Mouse (Mus musculus): ENCODE results near the gene Casr. TPM values are rescaled to one million over a fixed set of nuclear protein-coding genes. Genes with fewer than 3 reads are reported as not detected.

The Casr gene
- total RNA-seq (2021): 1 to 10 TPM; 2.5 to 2.8 TPM

- DNase-seq (ENCODE audit: low spot score in 2 of 2): no peak
- intact Hi-C loops (cut with DNase I): no loop called here
Observed at GRCm38 (mm10) chr16:36561386-36562338, at the start of gene Casr. TSS of gene Casr (minus strand) at chr16:36562141.

GRCm38 (mm10) chr16:36602632-36603031 lies 40.7 kb upstream of the Casr start:
- intact Hi-C loops (cut with DNase I): no loop called here
- no peak for DNase-seq (ENCODE audit: low spot score in 2 of 2)

GRCm38 (mm10) chr16:36598265-36598664 lies 36.3 kb upstream of the Casr start:
- no peak for DNase-seq (ENCODE audit: low spot score in 2 of 2)
- intact Hi-C loops (cut with DNase I): no loop called here

GRCm38 (mm10) chr16:36596671-36597410 lies 34.9 kb upstream of the Casr start:
- no peak for DNase-seq (ENCODE audit: low spot score in 2 of 2)

GRCm38 (mm10) chr16:36589898-36590297 lies 28.0 kb upstream of the Casr start:
- DNase-seq (ENCODE audit: low spot score in 2 of 2): no peak
- intact Hi-C loops (cut with DNase I): no loop called here

More at GRCm38 (mm10) chr16:36596671-36597410, 34.9 kb upstream of the Casr start:
- intact Hi-C loops (cut with DNase I): no loop called here

- DNase-seq (ENCODE audit: low spot score in 2 of 2): no peak
- intact Hi-C loops (cut with DNase I): no loop called here
Observed at GRCm38 (mm10) chr16:36587971-36588370, 26.0 kb upstream of the Casr start.

- intact Hi-C loops (cut with DNase I): no loop called here
Observed at GRCm38 (mm10) chr16:36582073-36582472, 20.1 kb upstream of the Casr start.

GRCm38 (mm10) chr16:36571942-36572341 lies 10.0 kb upstream of the Casr start:
- peak in 1 of 2 experiments; percentile 25 for DNase-seq (ENCODE audit: low spot score in 2 of 2)
- intact Hi-C loops (cut with DNase I): no loop called here

More at GRCm38 (mm10) chr16:36582073-36582472, 20.1 kb upstream of the Casr start:
- DNase-seq (ENCODE audit: low spot score in 2 of 2): no peak

- no peak for DNase-seq (ENCODE audit: low spot score in 2 of 2)
- intact Hi-C loops (cut with DNase I): no loop called here
Observed at GRCm38 (mm10) chr16:36559573-36559972, 2.4 kb downstream of the Casr start.

- intact Hi-C loops (cut with DNase I): no loop called here
- DNase-seq (ENCODE audit: low spot score in 2 of 2): no peak
Observed at GRCm38 (mm10) chr16:36555672-36556165, 6.2 kb downstream of the Casr start.

GRCm38 (mm10) chr16:36553624-36554023 lies 8.3 kb downstream of the Casr start:
- DNase-seq (ENCODE audit: low spot score in 2 of 2): no peak
- intact Hi-C loops (cut with DNase I): no loop called here

GRCm38 (mm10) chr16:36545333-36545732 lies 16.6 kb downstream of the Casr start:
- intact Hi-C loops (cut with DNase I): no loop called here
- no peak for DNase-seq (ENCODE audit: low spot score in 2 of 2)

- no peak for DNase-seq (ENCODE audit: low spot score in 2 of 2)
- intact Hi-C loops (cut with DNase I): no loop called here
Observed at GRCm38 (mm10) chr16:36543091-36543490, 18.9 kb downstream of the Casr start.

GRCm38 (mm10) chr16:36540834-36541233 lies 21.1 kb downstream of the Casr start:
- intact Hi-C loops (cut with DNase I): no loop called here
- no peak for DNase-seq (ENCODE audit: low spot score in 2 of 2)

GRCm38 (mm10) chr16:36532981-36533687 lies 28.8 kb downstream of the Casr start:
- intact Hi-C loops (cut with DNase I): no loop called here
- no peak for DNase-seq (ENCODE audit: low spot score in 2 of 2)

- no peak for DNase-seq (ENCODE audit: low spot score in 2 of 2)
- intact Hi-C loops (cut with DNase I): no loop called here
Observed at GRCm38 (mm10) chr16:36532046-36532445, 29.9 kb downstream of the Casr start.

GRCm38 (mm10) chr16:36531630-36532029 lies 30.3 kb downstream of the Casr start:
- intact Hi-C loops (cut with DNase I): no loop called here

GRCm38 (mm10) chr16:36530566-36531552 lies 31.1 kb downstream of the Casr start:
- peak; percentile 6 to 32 for DNase-seq (ENCODE audit: low spot score in 2 of 2)
- intact Hi-C loops (cut with DNase I): no loop called here

More at GRCm38 (mm10) chr16:36531630-36532029, 30.3 kb downstream of the Casr start:
- no peak for DNase-seq (ENCODE audit: low spot score in 2 of 2)

- DNase-seq (ENCODE audit: low spot score in 2 of 2): no peak
- intact Hi-C loops (cut with DNase I): no loop called here
Observed at GRCm38 (mm10) chr16:36528822-36529221, 33.1 kb downstream of the Casr start.

Data from left cerebral cortex, postnatal 25 days (tissue).